Mouse (Mus musculus): ENCODE measurements around the gene Arvcf.

- TF ChIP-seq GATA1 (IDR thresholded peaks at IDR 0.05; ENCODE audit: borderline replicate concordance, low read length), result no peak
- TF ChIP-seq FLI1 (IDR thresholded peaks at IDR 0.05; ENCODE audit: low read length), result no peak
Measured at GRCm38 (mm10) chr16:18349761-18350325, 1.9 kb downstream of the Arvcf start.
